Mouse (Mus musculus) megakaryocyte, embryonic 14.5 days (primary cell): ENCODE measurements around the gene Egln1.

Experiments
- FLI1 ChIP-seq: IDR thresholded peaks from 2 replicates; pipeline ENCODE4 v1.6.1; 2012; ENCODE audit warnings: low read length, inconsistent platforms, mixed read lengths
- GATA1 ChIP-seq: IDR thresholded peaks from 3 replicates; pipeline ENCODE4 v1.6.1; 2012; ENCODE audit warnings: mixed read lengths, low read length, inconsistent platforms, borderline replicate concordance

- no peak for TF ChIP-seq GATA1
- TF ChIP-seq FLI1, result no peak
Observed at GRCm38 (mm10) chr8:124991668-124991926, 42.5 kb upstream of the Egln1 start.
